Mouse (Mus musculus): ENCODE data around the gene Hes2.

DNA sequence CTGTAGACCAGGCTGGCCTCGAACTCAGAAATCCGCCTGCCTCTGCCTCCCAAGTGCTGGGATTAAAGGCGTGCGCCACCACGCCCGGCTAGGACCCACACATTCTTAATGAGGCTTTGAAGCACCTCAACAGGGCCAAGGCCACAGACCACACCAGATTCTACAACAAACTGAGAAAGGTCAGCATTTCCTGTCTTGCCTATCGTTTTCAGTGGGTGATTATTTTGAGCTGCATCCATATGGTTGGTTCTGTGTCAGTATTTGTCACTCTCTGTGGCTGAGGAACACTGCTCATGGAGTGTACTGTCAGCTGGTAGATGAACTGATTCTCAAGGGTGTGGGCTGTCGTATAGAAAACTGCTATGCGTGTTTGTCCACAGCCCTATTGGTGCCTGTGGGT is 37.6 kb downstream of the Hes2 start:
- no peak for TF ChIP-seq CTCF (IDR thresholded peaks at IDR 0.05; ENCODE audit: low read depth, low read length)
- no peak for TF ChIP-seq GATA2 (IDR thresholded peaks at IDR 0.05; ENCODE audit: borderline replicate concordance, low read depth, low read length)
- TF ChIP-seq GATA1 (IDR thresholded peaks at IDR 0.05; ENCODE audit: borderline replicate concordance, low read length): no peak
- no peak for TF ChIP-seq POLR2AphosphoS5 (IDR thresholded peaks at IDR 0.05; ENCODE audit: insufficient replicate concordance, low read depth, low read length)

Data from G1E (cell line).